Mouse (Mus musculus): ENCODE data around the gene Pbx1. TPM values are rescaled to one million over a fixed set of nuclear protein-coding genes. Genes with fewer than 3 reads are reported as not detected.
A peak's percentile ranks its signal among the peaks of the same experiment; 100 is the strongest.
"Not testable (repeated sequence)": the region's sequence is repeated elsewhere in the genome, so short reads cannot be mapped to it uniquely, and the experiment has no call there.

Pbx1 gene
- polyA plus RNA-seq (2015; fragmentation: Nextera tagmentation; extraction: Ambion mirVana), result 23.1 and 23.2 TPM in 2 replicates

DNA sequence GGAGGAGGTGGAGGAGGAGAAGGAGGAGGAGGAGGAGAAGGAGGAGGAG, at the start of gene Pbx1:
Gene Pbx1, minus strand, starts transcription at position 39 of the 49 bp plus-strand sequence.
- H3K36me3 ChIP-seq (ENCODE audit: control insufficient read depth, insufficient read depth, low read length); DNase-seq (ENCODE audit: low spot score); ATAC-seq (ENCODE audit: low FRiP score, low TSS enrichment); H3K4me1 ChIP-seq (replicated peaks; ENCODE audit: control insufficient read depth, insufficient read depth); H3K27me3 ChIP-seq (ENCODE audit: control insufficient read depth, insufficient read depth, low read length); H3K9me3 ChIP-seq (ENCODE audit: control insufficient read depth, low read length): not testable (repeated sequence)
- peak within 1 kb of the TSS; percentile 68 for H3K4me2 ChIP-seq (replicated peaks; ENCODE audit: low read depth)
- peak within 1 kb of the TSS; percentile 71 for H3K4me3 ChIP-seq (ENCODE audit: low read depth, low read length)
- H3K9ac ChIP-seq (ENCODE audit: low read length), result peak within 1 kb of the TSS; percentile 82
- peak within 1 kb of the TSS; percentile 97 for H3K27ac ChIP-seq (replicated peaks)

DNA sequence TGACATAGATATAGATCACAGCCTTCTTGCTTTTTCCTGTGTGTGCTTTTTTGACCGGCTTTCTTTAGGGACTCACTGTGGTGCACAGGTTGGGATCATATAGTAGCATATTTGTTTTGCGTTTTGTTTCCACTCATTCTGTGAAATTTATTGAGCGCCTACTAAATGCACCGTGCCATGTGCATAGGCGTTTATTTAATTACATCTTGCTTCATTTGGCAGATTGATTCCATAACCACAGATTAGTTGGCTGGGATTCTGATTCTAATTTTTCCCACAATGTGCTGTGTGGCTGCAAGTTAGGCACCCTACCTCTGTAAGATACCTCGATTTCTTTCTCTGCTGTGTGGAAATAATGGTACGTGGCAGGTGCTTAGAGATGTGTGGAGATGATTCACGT, 47.6 kb upstream of the Pbx1 start:
- ATAC-seq (ENCODE audit: low FRiP score, low TSS enrichment), result no peak
- no peak overlapping the region for H3K9ac ChIP-seq (ENCODE audit: low read length)
- TF ChIP-seq EP300 (optimal IDR thresholded peaks at IDR 0.05) (no peak), CTCF (IDR thresholded peaks at IDR 0.05; ENCODE audit: low read depth) (no peak)
- H3K4me1 ChIP-seq (replicated peaks; ENCODE audit: control insufficient read depth, insufficient read depth), result no peaks in the 10 kb centered on the region
- no peak for DNase-seq (ENCODE audit: low spot score)
- no peaks in the 10 kb centered on the region for H3K9me3 ChIP-seq (ENCODE audit: control insufficient read depth, low read length)
- no peak overlapping the region for H3K27ac ChIP-seq (replicated peaks)
- H3K36me3 ChIP-seq (ENCODE audit: control insufficient read depth, insufficient read depth, low read length), result no peaks in the 10 kb centered on the region
- no peak overlapping the region for H3K4me2 ChIP-seq (replicated peaks; ENCODE audit: low read depth)
- 89% methylated on average over 8 of the region's 8 CpGs for WGBS
- no peaks in the 10 kb centered on the region for H3K27me3 ChIP-seq (ENCODE audit: control insufficient read depth, insufficient read depth, low read length)
- H3K4me3 ChIP-seq (ENCODE audit: low read depth, low read length), result no peak overlapping the region

DNA sequence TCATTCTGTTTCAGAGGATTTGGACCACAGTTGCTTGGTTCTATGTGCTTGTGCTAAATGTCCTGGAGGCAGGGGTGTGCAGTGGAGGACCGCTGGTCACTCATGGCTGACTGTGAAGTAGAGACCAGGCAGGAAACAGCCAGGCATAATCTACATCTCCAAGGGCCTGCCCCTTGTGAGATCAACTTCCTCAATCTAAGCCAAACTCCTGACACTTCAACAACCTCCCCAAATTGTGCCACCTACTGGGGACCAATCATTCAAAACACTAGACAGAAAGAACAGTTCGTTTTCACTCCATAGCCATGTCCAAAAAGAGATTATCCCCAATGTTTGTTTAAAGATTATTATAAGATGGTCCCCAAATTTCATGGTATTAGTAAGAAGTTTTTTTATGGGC, 46.8 kb upstream of the Pbx1 start:
- peak; percentile 37 for TF ChIP-seq CTCF (IDR thresholded peaks at IDR 0.05; ENCODE audit: low read depth)
- no peak for TF ChIP-seq EP300 (optimal IDR thresholded peaks at IDR 0.05)
- Histone ChIP-seq H3K9me3 (ENCODE audit: control insufficient read depth, low read length) (no peaks in the 10 kb centered on the region), H3K9ac (ENCODE audit: low read length) (no peak overlapping the region), H3K4me3 (ENCODE audit: low read depth, low read length) (no peak overlapping the region), H3K27me3 (ENCODE audit: control insufficient read depth, insufficient read depth, low read length) (no peaks in the 10 kb centered on the region), H3K36me3 (ENCODE audit: control insufficient read depth, insufficient read depth, low read length) (no peaks in the 10 kb centered on the region), H3K4me2 (replicated peaks; ENCODE audit: low read depth) (no peak overlapping the region), H3K4me1 (replicated peaks; ENCODE audit: control insufficient read depth, insufficient read depth) (no peaks in the 10 kb centered on the region), H3K27ac (replicated peaks) (no peak overlapping the region)
- 78% methylated on average over 2 of the region's 2 CpGs for WGBS
- ATAC-seq (ENCODE audit: low FRiP score, low TSS enrichment) (no peak), DNase-seq (ENCODE audit: low spot score) (no peak)

DNA sequence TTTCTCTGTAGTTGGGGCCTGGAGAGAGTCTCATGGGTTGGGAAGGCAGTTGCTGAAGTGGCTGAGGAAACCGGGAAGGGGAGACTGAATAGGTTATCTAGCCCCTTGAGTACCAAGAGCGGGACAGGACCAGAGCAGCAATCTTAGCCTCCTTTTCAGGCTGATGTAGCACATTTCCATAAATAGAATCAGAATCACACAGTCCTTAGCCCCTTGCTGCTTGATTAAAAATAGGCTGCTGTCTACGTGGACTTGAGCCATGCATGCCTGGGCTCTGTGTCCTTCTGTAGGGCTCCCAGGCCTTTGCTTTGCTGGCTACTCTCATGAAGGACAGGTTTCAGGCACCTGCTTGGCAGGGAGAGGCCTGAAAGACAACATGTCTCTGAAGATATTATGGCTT, 44.8 kb upstream of the Pbx1 start:
- H3K27ac ChIP-seq (replicated peaks), result no peak overlapping the region
- 66% methylated on average over 3 of the region's 3 CpGs for WGBS
- H3K4me2 ChIP-seq (replicated peaks; ENCODE audit: low read depth), result no peak overlapping the region
- TF ChIP-seq CTCF (IDR thresholded peaks at IDR 0.05; ENCODE audit: low read depth), result no peak
- no peaks in the 10 kb centered on the region for H3K36me3 ChIP-seq (ENCODE audit: control insufficient read depth, insufficient read depth, low read length)
- no peaks in the 10 kb centered on the region for H3K4me1 ChIP-seq (replicated peaks; ENCODE audit: control insufficient read depth, insufficient read depth)
- no peaks in the 10 kb centered on the region for H3K9me3 ChIP-seq (ENCODE audit: control insufficient read depth, low read length)
- ATAC-seq (ENCODE audit: low FRiP score, low TSS enrichment), result no peak
- no peak overlapping the region for H3K4me3 ChIP-seq (ENCODE audit: low read depth, low read length)
- H3K27me3 ChIP-seq (ENCODE audit: control insufficient read depth, insufficient read depth, low read length), result no peaks in the 10 kb centered on the region
- H3K9ac ChIP-seq (ENCODE audit: low read length), result no peak overlapping the region
- no peak for DNase-seq (ENCODE audit: low spot score)

DNA sequence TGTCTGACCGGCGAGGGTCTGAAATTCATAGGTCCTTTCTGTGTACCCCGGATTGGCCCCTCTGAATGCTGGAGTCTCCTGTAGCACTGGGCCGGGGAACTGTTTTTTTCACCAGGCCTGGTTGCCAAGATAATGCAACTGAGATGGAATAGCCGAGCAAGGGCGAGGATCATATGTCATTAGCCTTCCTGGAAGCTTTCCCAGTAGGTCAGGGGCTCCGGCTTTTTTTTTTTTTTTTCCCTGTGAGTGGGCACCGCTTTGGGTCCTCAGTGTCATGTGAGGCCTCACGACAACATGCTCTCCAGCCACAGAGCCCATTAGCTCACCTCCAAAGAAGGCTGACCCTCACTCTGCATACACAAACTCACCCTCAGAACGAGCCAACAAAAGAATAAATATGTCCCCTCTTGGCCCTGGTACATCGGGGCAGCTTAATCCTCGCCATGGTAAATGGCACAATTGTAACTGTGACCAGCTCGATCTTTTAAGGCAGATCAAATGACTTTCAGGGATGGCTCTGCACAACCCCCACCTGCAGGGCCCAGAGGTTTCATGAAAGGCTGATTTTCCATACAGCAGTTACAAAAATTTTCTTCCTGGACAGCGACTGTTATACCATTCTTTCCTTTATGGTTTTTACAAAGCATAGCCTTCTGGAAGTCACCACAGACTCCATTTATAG, 44.3 kb upstream of the Pbx1 start:
- no peaks in the 10 kb centered on the region for H3K36me3 ChIP-seq (ENCODE audit: control insufficient read depth, insufficient read depth, low read length)

DNA sequence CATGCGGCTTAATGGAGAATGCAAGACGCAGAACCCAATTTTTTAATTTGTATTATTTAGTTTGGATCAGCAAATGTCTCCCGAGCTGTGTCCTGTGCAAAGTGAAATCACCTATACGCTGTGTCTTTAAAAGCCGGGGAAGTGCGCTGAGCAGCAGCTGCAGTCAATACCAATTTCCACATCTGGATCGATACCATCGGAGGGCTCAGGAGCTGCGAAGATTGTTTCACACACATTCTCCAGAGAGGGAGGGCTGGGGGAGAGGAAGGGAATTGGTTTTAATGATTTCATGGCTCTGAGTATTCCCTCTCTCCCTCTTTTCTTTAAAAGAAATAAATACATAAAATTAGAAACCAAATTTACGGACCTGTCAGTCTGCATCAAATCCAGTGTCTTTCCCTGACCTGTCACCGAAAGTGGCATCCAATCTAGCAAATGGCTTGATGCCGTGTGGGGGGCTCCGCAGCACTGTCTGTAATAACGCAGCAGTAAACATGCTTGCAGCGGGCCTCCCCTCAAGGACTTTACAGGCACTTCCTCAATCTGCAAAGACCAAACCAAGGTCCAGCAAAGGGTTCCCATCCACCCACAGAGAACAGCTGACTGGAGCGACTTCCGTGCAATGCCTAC, 43.6 kb upstream of the Pbx1 start:
- ATAC-seq (ENCODE audit: low FRiP score, low TSS enrichment), result no peak
- Histone ChIP-seq H3K36me3 (ENCODE audit: control insufficient read depth, insufficient read depth, low read length) (no peaks in the 10 kb centered on the region), H3K27me3 (ENCODE audit: control insufficient read depth, insufficient read depth, low read length) (no peaks in the 10 kb centered on the region), H3K4me3 (ENCODE audit: low read depth, low read length) (no peak overlapping the region), H3K4me1 (replicated peaks; ENCODE audit: control insufficient read depth, insufficient read depth) (no peaks in the 10 kb centered on the region), H3K9me3 (ENCODE audit: control insufficient read depth, low read length) (no peaks in the 10 kb centered on the region), H3K4me2 (replicated peaks; ENCODE audit: low read depth) (no peak overlapping the region), H3K9ac (ENCODE audit: low read length) (no peak overlapping the region), H3K27ac (replicated peaks) (no peak overlapping the region)
- 87% methylated on average over 17 of the region's 17 CpGs for WGBS
- no peak for DNase-seq (ENCODE audit: low spot score)
- TF ChIP-seq CTCF (IDR thresholded peaks at IDR 0.05; ENCODE audit: low read depth) (no peak), EP300 (optimal IDR thresholded peaks at IDR 0.05) (no peak)

More for the DNA sequence above, 44.3 kb upstream of the Pbx1 start:
- TF ChIP-seq EP300 (optimal IDR thresholded peaks at IDR 0.05) (no peak), CTCF (IDR thresholded peaks at IDR 0.05; ENCODE audit: low read depth) (no peak)
- DNase-seq (ENCODE audit: low spot score) (no peak), ATAC-seq (ENCODE audit: low FRiP score, low TSS enrichment) (no peak)
- WGBS, result 54% methylated on average over 14 of the region's 14 CpGs
- Histone ChIP-seq H3K4me1 (replicated peaks; ENCODE audit: control insufficient read depth, insufficient read depth) (no peaks in the 10 kb centered on the region), H3K4me3 (ENCODE audit: low read depth, low read length) (no peak overlapping the region), H3K9me3 (ENCODE audit: control insufficient read depth, low read length) (no peaks in the 10 kb centered on the region), H3K9ac (ENCODE audit: low read length) (no peak overlapping the region), H3K4me2 (replicated peaks; ENCODE audit: low read depth) (no peak overlapping the region), H3K27ac (replicated peaks) (no peak overlapping the region), H3K27me3 (ENCODE audit: control insufficient read depth, insufficient read depth, low read length) (no peaks in the 10 kb centered on the region)
